13 mouse cellular contexts compared by ENCODE assay signal in the genomic region with DNA sequence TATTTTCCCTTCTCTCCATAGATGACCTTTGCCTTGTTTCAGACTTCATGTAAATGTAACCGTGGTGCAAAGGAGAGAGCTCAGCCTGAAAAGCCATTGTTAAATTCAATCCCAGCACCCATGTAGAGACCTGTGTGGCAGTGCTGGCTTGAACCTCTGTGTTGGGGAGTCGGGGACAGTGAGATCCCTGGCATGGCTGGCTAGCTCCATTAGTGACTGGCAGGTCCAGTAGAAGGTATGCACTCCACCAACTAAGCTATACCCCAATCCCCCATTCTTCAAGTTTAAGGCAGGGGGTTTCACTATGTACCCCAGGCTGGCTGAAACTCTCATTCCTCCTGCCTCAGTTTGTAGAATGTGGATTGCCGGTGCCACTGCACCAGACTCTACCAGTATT. TPM values are rescaled to one million over a fixed set of nuclear protein-coding genes. Genes with fewer than 3 reads are reported as not detected.
"Had no signal": no experiment of that assay in that cellular context is flagged by ENCODE, and none has a peak within 500 bp of the region (broad histone marks: within the 10 kb centered on the region; RNA-seq: fewer than 3 reads in every experiment).

No protein-coding gene starts in this region.

- H3K36me3 ChIP-seq: limb, embryonic 15.5 days; midbrain, embryonic 12.5 days had no signal

- H3K27ac ChIP-seq: kidney, postnatal 0 days; limb, embryonic 15.5 days had no signal

- H3K9ac ChIP-seq: limb, embryonic 15.5 days; midbrain, embryonic 12.5 days had no signal

- H3K4me3 ChIP-seq: limb, embryonic 15.5 days; midbrain, embryonic 12.5 days had no signal

- H3K4me2 ChIP-seq: limb, embryonic 15.5 days; midbrain, embryonic 12.5 days had no signal

- ATAC-seq: midbrain, embryonic 16.5 days had no signal

- H3K9me3 ChIP-seq: limb, embryonic 15.5 days; midbrain, embryonic 12.5 days had no signal

- DNase-seq: kidney, adult 9 months; kidney, postnatal 36 days; layer of hippocampus, adult 9-11 months; layer of hippocampus, postnatal 36 days; lung, adult 18-20 months; right cerebral cortex, adult 18-20 months; right cerebral cortex, postnatal 25 days; thymus, postnatal 36 days had no signal

RNA-seq across cellular contexts. Expression of a gene that starts 2.3 kb away (rescaled TPM):
- total RNA-seq: left cerebral cortex, postnatal 25 days had no signal
